Mouse (Mus musculus) hindbrain, embryonic 10.5 days (tissue): ENCODE measurements around the gene Alkal2. TPM values are rescaled to one million over a fixed set of nuclear protein-coding genes. Genes with fewer than 3 reads are reported as not detected.
A peak's percentile ranks its signal among the peaks of the same experiment; 100 is the strongest.

Source experiments
- DNase-seq: peaks from one replicate; pipeline ENCODE4 v3.0.0-alpha.2; 2017; ENCODE audit warnings: low spot score
- H3K27ac ChIP-seq: fragments of 300-500 bp; sonication (generic); 2 replicates; pipeline ENCODE4 v1.5.1; 2016; ENCODE audit warnings: mild to moderate bottlenecking, moderate library complexity
- H3K27me3 ChIP-seq: fragments of 300-500 bp; sonication (generic); 2 replicates; pipeline ENCODE4 v1.6.1; 2016; ENCODE audit warnings: mild to moderate bottlenecking; ENCODE audit not compliant: poor library complexity, insufficient read depth, severe bottlenecking
- H3K36me3 ChIP-seq: fragments of 300-500 bp; sonication (generic); 2 replicates; pipeline ENCODE4 v1.6.1; 2016; ENCODE audit warnings: mild to moderate bottlenecking, moderate library complexity
- H3K4me1 ChIP-seq: fragments of 300-500 bp; sonication (generic); replicated peaks from 2 replicates; pipeline ENCODE4 v1.6.1; 2016; ENCODE audit warnings: mild to moderate bottlenecking
- H3K4me3 ChIP-seq: fragments of 300-500 bp; sonication (generic); 2 replicates; pipeline ENCODE4 v1.5.1; 2016; ENCODE audit warnings: mild to moderate bottlenecking, moderate library complexity
- H3K9me3 ChIP-seq: fragments of 300-500 bp; sonication (generic); 2 replicates; pipeline ENCODE4 v1.6.1; 2016; ENCODE audit warnings: mild to moderate bottlenecking, moderate library complexity
- WGBS: fragments of 180-500 bp; shearing (Covaris S2); methylation state at CpG from one replicate; pipeline ENCODE4 v1.1.7; 2016; 5-methylcytosine and 5-hydroxymethylcytosine counted together
- polyA plus RNA-seq: library from polyadenylated mRNA; unstranded; fragments of >200 nt; fragmentation: Nextera tagmentation; extraction: Ambion mirVana; gene quantifications from 2 replicates; pipeline ENCODE4 v1.2.1, GENCODE M21; 2016

Gene Alkal2
- polyA plus RNA-seq, 1 experiment from 2014 or later, result 2.0 TPM

DNA sequence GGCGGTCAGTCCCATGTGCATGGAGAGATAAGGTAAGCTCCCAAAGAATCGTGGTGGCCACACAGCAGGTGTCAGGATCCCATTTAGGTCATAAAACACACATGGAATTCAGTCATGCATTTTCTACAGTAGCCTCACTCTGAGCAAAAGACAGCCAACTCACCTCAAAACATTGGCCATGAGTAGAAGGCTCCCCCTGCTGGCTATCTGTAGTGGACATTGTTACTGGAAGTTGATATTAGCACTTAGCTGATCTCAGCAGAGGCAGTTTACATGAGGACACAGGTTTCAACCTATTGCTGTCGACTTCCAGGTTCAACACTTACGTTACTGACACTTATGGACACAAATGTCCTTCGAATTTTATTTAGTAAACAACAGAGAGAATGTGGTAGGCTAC is 5.9 kb downstream of the Alkal2 start:
- H3K36me3 ChIP-seq, result peaks cover 7% of the 10 kb centered on the region
- H3K9me3 ChIP-seq, result no peaks in the 10 kb centered on the region
- no peak overlapping the region for H3K4me3 ChIP-seq
- no peaks in the 10 kb centered on the region for H3K4me1 ChIP-seq
- 41% methylated on average over 5 of the region's 5 CpGs for WGBS
- DNase-seq, result peak; percentile 46
- peaks cover 23% of the 10 kb centered on the region for H3K27me3 ChIP-seq
- no peak overlapping the region for H3K27ac ChIP-seq

DNA sequence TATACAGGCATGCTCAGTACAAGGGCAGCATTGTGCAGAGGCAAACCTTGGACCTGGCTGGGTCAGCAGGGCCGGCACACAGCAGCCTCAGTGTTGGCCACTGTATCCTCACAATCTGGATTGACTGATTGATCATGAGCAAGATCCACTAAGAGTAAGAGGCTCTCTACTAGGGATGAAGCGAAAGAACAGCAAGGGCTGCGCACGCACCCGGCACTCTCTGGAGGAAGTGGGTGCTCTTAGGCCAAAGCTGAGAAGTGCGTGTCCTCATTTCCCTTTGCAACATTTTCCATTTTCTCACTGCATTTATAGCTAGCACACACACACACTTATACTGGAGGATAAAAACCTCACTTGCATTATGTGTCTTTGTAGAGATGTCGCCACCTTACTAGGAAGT is 7.3 kb downstream of the Alkal2 start:
- DNase-seq, result no peak
- no peaks in the 10 kb centered on the region for H3K9me3 ChIP-seq
- H3K4me3 ChIP-seq, result no peak overlapping the region
- H3K27me3 ChIP-seq, result peaks cover 9% of the 10 kb centered on the region
- no peak overlapping the region for H3K27ac ChIP-seq
- H3K36me3 ChIP-seq, result peaks cover 17% of the 10 kb centered on the region
- WGBS, result 89% methylated on average over 7 of the region's 7 CpGs
- H3K4me1 ChIP-seq, result no peaks in the 10 kb centered on the region

DNA sequence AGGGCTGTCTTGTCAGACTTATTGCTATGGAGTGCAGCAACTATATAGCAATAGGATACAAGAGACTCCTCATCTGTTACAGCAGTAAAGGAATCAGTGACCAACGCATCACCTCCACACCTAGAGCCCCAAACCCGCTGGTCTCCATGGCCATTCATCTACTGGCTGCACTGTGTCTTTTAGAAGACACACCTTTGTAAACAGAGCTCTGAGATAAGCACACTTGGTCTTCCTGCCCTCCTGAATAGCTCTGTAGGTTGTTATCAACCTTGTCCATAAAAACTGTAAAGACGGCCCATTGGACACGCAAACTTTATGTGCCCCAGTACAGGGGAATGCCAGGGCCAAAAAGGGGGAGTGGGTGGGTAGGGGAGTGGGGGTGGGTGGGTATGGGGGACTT is 12.9 kb downstream of the Alkal2 start:
- no peaks in the 10 kb centered on the region for H3K9me3 ChIP-seq
- 97% methylated on average over 4 of the region's 4 CpGs for WGBS
- H3K27me3 ChIP-seq, result no peaks in the 10 kb centered on the region
- no peaks in the 10 kb centered on the region for H3K4me1 ChIP-seq
- H3K27ac ChIP-seq, result no peak overlapping the region
- H3K36me3 ChIP-seq, result peaks cover 50% of the 10 kb centered on the region
- no peak for DNase-seq
- no peak overlapping the region for H3K4me3 ChIP-seq

DNA sequence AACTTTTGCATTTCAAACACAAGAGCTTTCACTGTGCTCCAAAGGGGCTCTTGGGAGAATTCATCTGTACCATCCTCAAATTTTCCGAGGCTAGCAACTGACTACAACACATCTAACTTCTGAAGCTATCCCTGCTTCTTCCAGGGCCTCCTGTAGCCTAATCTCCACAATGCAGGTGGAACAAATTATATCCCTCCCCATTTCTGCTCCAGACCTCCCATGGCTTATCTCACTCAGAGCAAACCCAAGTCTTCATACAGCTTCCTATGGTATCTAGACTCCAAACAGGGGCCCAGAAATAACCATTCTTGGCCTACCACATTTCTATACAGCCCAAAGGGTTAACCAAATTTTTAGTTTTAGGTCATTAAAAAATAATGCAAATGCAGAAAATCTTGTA is 24.5 kb downstream of the Alkal2 start:
- DNase-seq, result no peak
- WGBS, result 88% methylated on average over 1 of the region's 1 CpGs
- H3K4me1 ChIP-seq, result peaks cover 25% of the 10 kb centered on the region
- H3K4me3 ChIP-seq, result no peak overlapping the region
- no peaks in the 10 kb centered on the region for H3K27me3 ChIP-seq
- no peaks in the 10 kb centered on the region for H3K9me3 ChIP-seq
- H3K27ac ChIP-seq, result no peak overlapping the region
- H3K36me3 ChIP-seq, result peaks cover 15% of the 10 kb centered on the region

DNA sequence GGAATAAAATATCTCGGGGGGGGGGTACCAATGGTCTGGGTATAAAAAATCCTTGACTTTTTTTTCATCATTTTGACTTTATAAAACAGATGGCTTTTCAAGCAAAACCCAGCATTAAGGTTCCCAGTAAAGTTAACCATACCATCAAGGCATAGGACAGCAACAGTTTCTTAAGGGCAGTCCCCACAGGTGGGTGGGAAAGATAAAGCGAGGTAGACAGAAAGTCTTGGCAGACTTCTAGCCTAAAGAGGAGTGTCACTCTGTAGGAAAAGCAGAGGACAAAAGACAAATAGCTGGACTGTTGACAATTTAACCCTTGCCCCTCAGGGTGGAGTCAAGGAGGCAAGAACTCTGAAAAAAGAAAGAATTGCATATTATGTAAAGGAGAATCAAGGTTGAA is 25.8 kb downstream of the Alkal2 start:
- Histone ChIP-seq H3K4me1 (peaks cover 25% of the 10 kb centered on the region), H3K27ac (no peak overlapping the region), H3K36me3 (peaks cover 3% of the 10 kb centered on the region), H3K4me3 (peak overlapping the region; percentile 81), H3K9me3 (no peaks in the 10 kb centered on the region), H3K27me3 (no peaks in the 10 kb centered on the region)
- 89% methylated on average over 2 of the region's 2 CpGs for WGBS
- DNase-seq, result no peak

DNA sequence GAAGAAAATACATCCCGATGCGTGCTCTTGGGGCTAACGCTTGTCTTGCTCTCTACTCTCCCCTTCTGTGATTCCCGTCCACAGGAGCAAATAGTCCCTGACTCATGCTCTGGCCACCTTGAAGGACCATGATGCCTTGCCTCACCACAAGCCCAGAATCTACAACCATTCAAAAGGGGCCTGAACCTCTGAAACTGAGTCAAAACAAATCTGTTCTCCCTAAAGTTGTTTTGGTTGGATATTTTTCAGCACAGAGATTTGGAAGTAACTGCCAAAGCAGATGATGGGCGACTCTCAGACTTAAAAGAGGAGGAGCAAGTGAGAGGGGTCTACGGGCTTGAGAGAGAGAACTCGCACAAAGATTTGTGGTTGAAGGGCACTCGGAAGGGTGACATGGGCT is 26.7 kb downstream of the Alkal2 start:
- DNase-seq, result peak; percentile 3
- Histone ChIP-seq H3K4me3 (peak overlapping the region; percentile 81), H3K36me3 (no peaks in the 10 kb centered on the region), H3K27ac (peak overlapping the region; percentile 90), H3K27me3 (no peaks in the 10 kb centered on the region), H3K9me3 (no peaks in the 10 kb centered on the region), H3K4me1 (peaks cover 25% of the 10 kb centered on the region)
- WGBS, result 18% methylated on average over 8 of the region's 8 CpGs

DNA sequence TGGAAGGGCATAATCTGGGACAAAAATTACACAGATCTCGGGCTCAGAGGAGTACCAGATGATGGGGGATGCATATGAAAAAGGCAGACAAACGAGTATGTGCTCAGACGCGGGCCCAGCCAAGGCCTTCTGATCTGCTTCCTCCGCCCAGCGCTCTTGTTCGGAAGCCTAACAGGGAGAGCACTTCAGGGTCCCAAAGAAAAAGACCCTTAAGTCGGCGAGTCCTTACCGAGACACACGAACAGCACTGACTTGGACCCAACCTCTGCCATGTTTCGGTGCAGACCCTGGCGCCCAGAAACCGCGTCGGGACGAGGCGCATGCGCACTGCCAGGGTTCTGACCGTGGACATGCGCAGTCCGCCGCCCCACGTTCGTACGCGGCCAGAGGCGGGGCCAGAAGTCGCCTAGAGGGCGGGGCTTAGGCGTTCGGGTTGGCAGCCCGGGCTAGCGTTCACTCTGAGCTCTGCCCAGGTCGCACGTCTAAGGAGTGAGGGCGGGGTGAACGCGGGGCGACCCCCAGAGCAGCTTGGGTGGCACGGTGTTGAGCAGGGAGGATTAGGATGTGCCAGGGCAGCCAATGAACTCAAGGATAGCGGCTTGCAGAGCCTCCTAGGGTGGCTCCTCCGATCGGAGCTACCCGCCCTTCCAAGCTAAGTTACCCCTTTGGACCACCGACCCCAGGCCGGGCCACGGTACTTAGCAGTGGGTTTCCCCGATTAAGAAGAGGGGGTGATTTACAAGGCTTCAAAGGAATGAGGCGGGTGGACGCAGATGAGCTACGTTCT is 27.3 kb downstream of the Alkal2 start, which contains the start of the genes Acp1 and Sh3yl1:
Gene Acp1, minus strand, starts transcription at position 329 of the 787 bp plus-strand sequence.
Gene Sh3yl1, plus strand, starts transcription at position 408 of the 787 bp plus-strand sequence.
- WGBS, result under 1% methylated on average over 52 of the region's 52 CpGs
- Histone ChIP-seq H3K27ac (peak within 1 kb of the TSS; percentile 90), H3K36me3 (no peaks in the 10 kb centered on the region), H3K9me3 (no peaks in the 10 kb centered on the region), H3K4me1 (peaks cover 25% of the 10 kb centered on the region), H3K27me3 (no peaks in the 10 kb centered on the region), H3K4me3 (peak within 1 kb of the TSS; percentile 81)
- peak; percentile 93 for DNase-seq

DNA sequence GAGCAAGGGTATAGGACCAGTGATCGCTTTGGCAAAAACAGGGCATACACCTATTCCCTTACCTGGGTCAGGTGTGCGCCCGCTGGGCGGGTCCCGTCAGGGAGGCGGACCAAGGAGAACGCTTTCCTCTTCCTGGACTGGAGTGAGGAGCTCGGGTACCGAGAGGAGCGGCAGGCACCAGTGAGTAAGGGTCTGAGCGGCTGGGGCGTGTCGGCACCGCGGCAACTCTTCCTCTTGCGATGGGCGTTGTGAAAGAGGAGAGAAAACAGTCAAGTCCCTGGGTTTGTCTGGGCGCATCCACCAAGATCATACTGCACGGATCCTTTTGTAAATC is 27.9 kb downstream of the Alkal2 start:
- under 1% methylated on average over 19 of the region's 19 CpGs for WGBS
- peaks cover 25% of the 10 kb centered on the region for H3K4me1 ChIP-seq
- no peaks in the 10 kb centered on the region for H3K27me3 ChIP-seq
- H3K4me3 ChIP-seq, result peak overlapping the region; percentile 81
- no peaks in the 10 kb centered on the region for H3K36me3 ChIP-seq
- no peaks in the 10 kb centered on the region for H3K9me3 ChIP-seq
- peak overlapping the region; percentile 90 for H3K27ac ChIP-seq
- DNase-seq, result peak; percentile 49

DNA sequence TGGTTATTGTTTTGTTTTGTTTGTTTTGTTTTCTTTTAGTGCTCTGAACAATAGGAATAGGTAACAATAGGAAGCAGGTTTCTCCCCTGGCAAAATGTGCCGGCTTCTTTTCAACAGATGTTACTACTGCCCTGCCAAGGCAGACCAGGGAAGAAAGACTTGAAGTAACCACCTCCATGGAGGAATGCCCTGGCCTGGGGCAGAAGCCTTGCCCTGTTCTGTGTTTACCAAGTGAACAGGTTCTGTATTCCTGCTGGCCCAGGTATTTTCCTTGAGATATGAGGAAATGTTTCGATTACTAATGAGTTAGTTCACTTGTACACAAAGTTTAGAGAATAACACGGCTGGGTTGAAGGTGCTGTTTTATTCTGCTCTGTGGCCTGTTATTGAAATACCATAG is 28.7 kb downstream of the Alkal2 start:
- peak overlapping the region; percentile 81 for H3K4me3 ChIP-seq
- no peak overlapping the region for H3K27ac ChIP-seq
- H3K27me3 ChIP-seq, result no peaks in the 10 kb centered on the region
- no peaks in the 10 kb centered on the region for H3K9me3 ChIP-seq
- WGBS, result 64% methylated on average over 3 of the region's 3 CpGs
- no peak for DNase-seq
- H3K36me3 ChIP-seq, result no peaks in the 10 kb centered on the region
- H3K4me1 ChIP-seq, result peaks cover 25% of the 10 kb centered on the region

DNA sequence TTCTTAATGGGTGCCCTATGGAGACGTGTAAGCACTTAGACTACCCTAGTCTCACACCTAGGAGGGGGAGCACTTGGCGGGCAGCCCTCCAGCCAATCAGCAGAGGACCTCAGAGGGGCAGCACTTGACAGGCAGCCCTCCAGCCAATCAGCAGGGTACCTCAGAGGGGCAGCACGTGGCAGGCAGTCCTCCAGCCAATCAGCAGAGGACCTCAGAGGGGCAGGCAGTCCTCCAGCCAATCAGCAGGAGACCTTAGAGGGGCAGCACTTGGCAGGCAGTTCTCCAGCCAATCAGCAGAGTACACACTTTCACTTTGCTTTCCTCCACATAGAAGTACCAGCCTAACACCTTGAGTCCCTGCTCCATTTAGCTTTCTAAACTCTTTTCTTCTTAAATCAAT is 38.3 kb downstream of the Alkal2 start:
- H3K4me3 ChIP-seq, result no peak overlapping the region
- H3K4me1 ChIP-seq, result no peaks in the 10 kb centered on the region
- H3K36me3 ChIP-seq, result peaks cover 3% of the 10 kb centered on the region; the same call in 1 of the 2 replicates
- H3K27ac ChIP-seq, result no peak overlapping the region
- no peak for DNase-seq
- no peaks in the 10 kb centered on the region for H3K27me3 ChIP-seq
- H3K9me3 ChIP-seq, result 0 out of 2 replicates have a peak, but pooled peaks cover 2% of the 10 kb centered on the region
- WGBS, result 77% methylated on average over 3 of the region's 3 CpGs

DNA sequence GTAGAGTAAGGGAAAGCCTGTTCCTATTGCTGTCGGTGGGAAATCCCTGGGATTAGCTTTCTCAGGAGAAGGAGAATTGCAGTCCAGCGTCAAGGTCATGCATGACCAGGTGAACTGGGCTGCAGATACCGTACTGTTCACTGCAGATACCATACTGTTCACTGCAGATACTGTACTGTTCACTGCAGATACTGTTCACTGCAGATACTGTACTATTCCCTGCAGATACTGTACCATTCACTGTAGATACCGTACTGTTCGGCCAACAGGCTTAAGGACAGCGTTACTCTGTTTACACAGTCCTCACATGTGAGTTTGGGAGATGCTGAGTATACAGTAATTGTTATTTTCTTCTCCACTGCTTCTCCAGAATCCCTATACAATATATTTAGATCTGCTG is 44.1 kb downstream of the Alkal2 start:
- 90% methylated on average over 6 of the region's 6 CpGs for WGBS
- no peaks in the 10 kb centered on the region for H3K27me3 ChIP-seq

DNA sequence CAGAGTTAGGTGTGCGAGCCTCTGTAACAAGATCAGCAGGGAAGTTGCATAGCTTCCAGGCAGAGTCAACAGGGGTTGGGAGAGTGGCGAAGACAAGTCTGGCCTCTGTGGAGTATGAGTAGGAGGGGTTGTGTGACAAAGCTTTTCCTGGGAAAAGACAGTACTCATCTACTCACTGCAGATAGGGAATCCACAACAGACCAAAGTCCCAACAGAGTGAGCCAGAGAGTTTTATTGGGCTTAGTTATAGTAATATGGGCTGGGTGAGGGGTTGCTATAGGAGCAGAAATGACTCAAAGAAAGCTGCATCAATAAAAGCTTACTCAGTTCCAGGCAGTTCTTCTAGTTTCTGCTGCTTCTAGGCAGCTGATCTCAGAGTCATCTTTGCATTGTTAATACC is 49.2 kb downstream of the Alkal2 start:
- 76% methylated on average over 2 of the region's 2 CpGs for WGBS
- H3K9me3 ChIP-seq, result no peaks in the 10 kb centered on the region
- no peak for DNase-seq
- H3K27me3 ChIP-seq, result no peaks in the 10 kb centered on the region
- no peak overlapping the region for H3K27ac ChIP-seq
- H3K4me3 ChIP-seq, result no peak overlapping the region
- H3K36me3 ChIP-seq, result no peaks in the 10 kb centered on the region
- H3K4me1 ChIP-seq, result no peaks in the 10 kb centered on the region

More for the DNA sequence above, 44.1 kb downstream of the Alkal2 start:
- H3K36me3 ChIP-seq, result no peaks in the 10 kb centered on the region; the same call in 1 of the 2 replicates
- DNase-seq, result no peak
- H3K27ac ChIP-seq, result no peak overlapping the region
- no peak overlapping the region for H3K4me3 ChIP-seq
- H3K9me3 ChIP-seq, result no peaks in the 10 kb centered on the region
- no peaks in the 10 kb centered on the region for H3K4me1 ChIP-seq

DNA sequence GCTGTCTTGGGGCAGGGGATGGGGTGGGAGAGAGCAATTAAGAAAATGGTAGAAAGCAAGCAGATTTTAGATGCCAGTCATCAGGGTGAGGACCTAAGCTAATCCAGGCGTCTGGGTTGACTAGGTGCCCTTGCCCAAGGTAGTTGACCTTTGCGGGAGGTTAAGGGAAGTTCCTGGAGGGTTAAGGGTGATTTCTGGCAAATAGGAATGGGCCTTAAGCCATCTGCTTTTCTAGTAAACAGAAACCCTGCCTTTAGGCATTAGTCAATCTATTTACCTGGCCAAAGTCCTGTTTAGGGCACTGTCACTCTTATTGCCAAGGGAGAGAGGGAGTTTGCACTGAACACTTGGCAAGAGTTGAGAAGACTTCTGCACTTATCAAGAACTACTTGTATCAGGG is 52.8 kb downstream of the Alkal2 start:
- DNase-seq, result no peak
- no peak overlapping the region for H3K4me3 ChIP-seq
- H3K4me1 ChIP-seq, result no peaks in the 10 kb centered on the region
- no peaks in the 10 kb centered on the region for H3K9me3 ChIP-seq
- no peak overlapping the region for H3K27ac ChIP-seq
- peaks cover 15% of the 10 kb centered on the region; the same call in 1 of the 2 replicates for H3K36me3 ChIP-seq
- 82% methylated on average over 2 of the region's 2 CpGs for WGBS
- no peaks in the 10 kb centered on the region for H3K27me3 ChIP-seq
